8 mouse cellular contexts compared by ENCODE assay signal in genomic region chr5:50057612-50058420, GRCm38 (mm10). TPM values are rescaled to one million over a fixed set of nuclear protein-coding genes. Genes with fewer than 3 reads are reported as not detected.
DNase-seq lines count a peak whose midpoint lies in the region; TF ChIP-seq lines count a peak whose summit lies in the region.

No protein-coding gene starts in this region.

- peaks cover 9% of the 10 kb centered on the region for H3K4me1 ChIP-seq in lung, adult 2 months (ENCODE audit: control insufficient read depth, insufficient read depth, low read length)
- H3K4me1 ChIP-seq in hindbrain, embryonic 10.5 days (replicated peaks): peaks cover 43% of the 10 kb centered on the region

- TF ChIP-seq POLR2A in lung, adult 2 months (IDR thresholded peaks at IDR 0.05; ENCODE audit: borderline replicate concordance, extremely low read depth, low read depth, low read length): no peak

- H3K27me3 ChIP-seq in hindbrain, embryonic 10.5 days (ENCODE audit: insufficient read depth, poor library complexity, severe bottlenecking): no peaks in the 10 kb centered on the region

- H3K36me3 ChIP-seq in hindbrain, embryonic 10.5 days: 0 out of 2 replicates have a peak, but pooled peaks cover 7% of the 10 kb centered on the region

- peak overlapping the region; percentile 100 for H3K27ac ChIP-seq in hindbrain, embryonic 10.5 days

- peak; percentile 39 for DNase-seq in lung, adult 2 months
- DNase-seq in lung, postnatal 36 days: no peak
- peak; percentile 46 for DNase-seq in embryo, embryonic 9.5 days (ENCODE audit: extremely low spot score)
- DNase-seq in hindbrain, embryonic 10.5 days (ENCODE audit: low spot score): peak; percentile 31
- DNase-seq in lung, postnatal 10 days: peak; percentile 35
- no peak for DNase-seq in ovary, adult 18-20 months (ENCODE audit: low spot score)
- DNase-seq in thymus, postnatal 14 days: no peak
- DNase-seq in thymus, postnatal 25 days: no peak

- H3K4me3 ChIP-seq in lung, adult 2 months (replicated peaks; ENCODE audit: extremely low read depth, low read depth, low read length): peak overlapping the region; percentile 86
- H3K4me3 ChIP-seq in hindbrain, embryonic 10.5 days: peak overlapping the region; percentile 91

- no peaks in the 10 kb centered on the region for H3K9me3 ChIP-seq in hindbrain, embryonic 10.5 days

- no peak for TF ChIP-seq CTCF in lung, adult 2 months (IDR thresholded peaks at IDR 0.05; ENCODE audit: insufficient read depth, low read length)

- WGBS in lung, adult 2 months: 4% methylated on average over 26 of the region's 26 CpGs
- 1% methylated on average over 26 of the region's 26 CpGs for WGBS in hindbrain, embryonic 10.5 days

RNA-seq across cellular contexts. Expression of gene Adgra3, which starts 1.0 kb away (rescaled TPM):
- 37.2 and 44.1 TPM in 2 replicates for polyA plus RNA-seq in lung, adult 2 months (2012; rRNA removed)
- polyA plus RNA-seq in hindbrain, embryonic 10.5 days (2016; fragmentation: Nextera tagmentation; extraction: Ambion mirVana): 34.2 and 38.7 TPM in 2 replicates

Comparison
In these comparisons a context has a peak if more than half of its experiments do, and no peak if none do; other contexts are left out.
1. DNase-seq: peak in lung, adult 2 months (single experiment), embryo, embryonic 9.5 days (single experiment), hindbrain, embryonic 10.5 days (single experiment) and lung, postnatal 10 days (single experiment); none in lung, postnatal 36 days (single experiment), ovary, adult 18-20 months (single experiment), thymus, postnatal 14 days (single experiment) and thymus, postnatal 25 days (single experiment).